Mouse (Mus musculus) heart, embryonic 11.5 days (tissue): ENCODE measurements around the gene Col4a2. TPM values are rescaled to one million over a fixed set of nuclear protein-coding genes. Genes with fewer than 3 reads are reported as not detected.

ENCODE experiments used
- ATAC-seq: fragments of 200-750 bp; cut with Nextera tagmentation; replicated peaks from 2 replicates; pipeline ENCODE4 v1.8.0; 2017; ENCODE audit warnings: moderate library complexity; ENCODE audit not compliant: insufficient number of reproducible peaks, low FRiP score, low TSS enrichment
- H3K27ac ChIP-seq: fragments of 300-500 bp; sonication (generic); 2 replicates; pipeline ENCODE4 v1.5.1; 2014; ENCODE audit warnings: mild to moderate bottlenecking, low read depth, low read length
- H3K27me3 ChIP-seq: fragments of 300-500 bp; sonication (generic); 2 replicates; pipeline ENCODE4 v1.6.1; 2014; ENCODE audit warnings: mild to moderate bottlenecking, low read length, mixed read lengths; ENCODE audit not compliant: control insufficient read depth, insufficient read depth
- H3K36me3 ChIP-seq: fragments of 300-500 bp; sonication (generic); 2 replicates; pipeline ENCODE4 v1.6.1; 2014; ENCODE audit warnings: mild to moderate bottlenecking, low read length, moderate library complexity, mixed read lengths; ENCODE audit not compliant: control insufficient read depth, insufficient read depth
- H3K4me1 ChIP-seq: fragments of 300-500 bp; sonication (generic); 2 replicates; pipeline ENCODE4 v1.6.1; 2014; ENCODE audit warnings: low read length; ENCODE audit not compliant: control insufficient read depth, insufficient read depth
- H3K4me2 ChIP-seq: fragments of 300-500 bp; sonication (generic); 2 replicates; pipeline ENCODE4 v1.6.1; 2014; ENCODE audit warnings: mild to moderate bottlenecking, moderate library complexity
- H3K4me3 ChIP-seq: fragments of 300-500 bp; sonication (generic); 2 replicates; pipeline ENCODE4 v1.5.1; 2014; ENCODE audit warnings: low read depth, low read length
- H3K9ac ChIP-seq: fragments of 300-500 bp; sonication (generic); 2 replicates; pipeline ENCODE4 v1.6.1; 2014; ENCODE audit warnings: mild to moderate bottlenecking, low read depth, low read length, moderate library complexity
- H3K9me3 ChIP-seq: fragments of 300-500 bp; sonication (generic); replicated peaks from 2 replicates; pipeline ENCODE4 v1.6.1; 2016; ENCODE audit warnings: low read length; ENCODE audit not compliant: control insufficient read depth
- WGBS: fragments of 180-500 bp; shearing (Covaris S2); extraction: QIAGEN DNeasy Blood & Tissue Kit; methylation state at CpG from one replicate; pipeline ENCODE4 v1.1.7; 2014; ENCODE audit not compliant: insufficient replicate concordance; 5-methylcytosine and 5-hydroxymethylcytosine counted together
- polyA plus RNA-seq: library from polyadenylated mRNA; unstranded; fragments of >200 nt; fragmentation: Nextera tagmentation; extraction: Ambion mirVana; gene quantifications from 2 replicates; pipeline ENCODE4 v1.2.1, GENCODE M21; 2014

Col4a2 gene
- polyA plus RNA-seq, 1 experiment from 2014 or later: 40.6 TPM

DNA sequence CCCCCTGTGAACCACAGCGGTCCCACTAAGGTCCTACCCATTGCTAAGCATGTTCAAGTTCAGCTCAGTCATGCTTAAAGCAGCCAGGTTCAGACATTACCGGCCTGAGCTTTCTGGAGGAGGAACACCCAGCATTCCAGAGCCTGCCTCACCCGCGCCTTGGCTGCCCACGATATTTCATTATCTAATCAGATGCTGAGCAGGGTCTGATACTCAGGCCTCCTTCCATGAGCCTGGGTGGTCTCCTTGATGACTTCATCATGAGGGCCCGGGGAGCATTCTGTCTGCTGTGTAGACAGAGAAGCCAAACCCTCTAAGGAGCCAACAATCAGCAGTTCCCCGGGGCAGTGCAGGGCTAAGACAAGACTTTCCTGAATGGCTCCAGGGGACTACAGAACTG lies 80.6 kb downstream of the Col4a2 start:
- Histone ChIP-seq H3K4me2 (no peak overlapping the region), H3K27me3 (no peaks in the 10 kb centered on the region), H3K4me1 (peaks cover 44% of the 10 kb centered on the region), H3K4me3 (no peak overlapping the region), H3K27ac (peak overlapping the region; percentile 89), H3K9me3 (no peaks in the 10 kb centered on the region), H3K9ac (0 out of 2 replicates have a peak overlapping the region, but pooled peaks have one; percentile 5), H3K36me3 (no peaks in the 10 kb centered on the region)
- no peak; the same call in 1 of the 2 replicates for ATAC-seq
- 18% methylated on average over 7 of the region's 7 CpGs for WGBS

DNA sequence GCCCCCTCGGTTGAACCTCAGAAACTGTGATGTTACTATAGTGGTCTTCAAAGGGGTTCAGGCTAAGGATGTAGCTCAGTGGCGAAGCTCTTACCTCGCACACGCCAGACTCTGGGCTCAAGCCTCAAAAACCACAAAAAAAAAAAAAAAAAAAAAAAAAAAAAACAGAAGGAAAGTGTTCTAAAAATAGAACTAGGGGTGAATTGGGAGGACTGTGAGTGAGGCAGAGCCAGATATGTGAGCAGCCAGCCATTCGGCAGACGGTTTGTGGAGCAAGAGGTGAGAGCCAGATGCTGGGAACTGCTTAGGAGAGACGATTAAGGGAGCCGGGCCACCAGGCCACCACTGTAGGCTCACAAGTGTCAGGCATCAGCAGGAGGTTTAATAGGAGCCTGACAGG lies 81.0 kb downstream of the Col4a2 start:
- ATAC-seq: no peak
- Histone ChIP-seq H3K4me1 (peaks cover 40% of the 10 kb centered on the region), H3K4me2 (peak overlapping the region; percentile 16; the same call in 1 of the 2 replicates), H3K4me3 (no peak overlapping the region), H3K36me3 (no peaks in the 10 kb centered on the region), H3K9ac (0 out of 2 replicates have a peak overlapping the region, but pooled peaks have one; percentile 5), H3K27me3 (no peaks in the 10 kb centered on the region), H3K9me3 (no peaks in the 10 kb centered on the region), H3K27ac (peak overlapping the region; percentile 89)
- 15% methylated on average over 8 of the region's 8 CpGs for WGBS

DNA sequence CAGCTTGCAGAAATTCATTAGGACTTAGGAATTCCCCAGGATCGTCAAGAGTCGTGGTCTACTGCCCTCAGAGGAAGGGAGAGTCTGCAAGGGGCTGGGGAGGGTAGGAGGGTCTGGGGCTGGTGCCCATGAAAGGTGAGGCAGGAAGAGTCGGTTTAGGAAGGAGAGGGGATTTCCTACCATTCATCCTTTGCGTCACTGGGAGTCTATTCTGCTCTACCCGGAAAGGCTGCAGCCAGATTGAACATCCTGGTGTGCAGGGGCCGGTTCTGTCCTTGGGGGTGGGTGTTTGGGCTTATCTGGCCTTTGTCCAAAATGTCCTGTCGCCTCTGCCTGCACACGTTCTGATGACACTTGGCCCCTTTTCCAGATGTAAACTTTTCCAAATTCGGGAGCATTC lies 82.2 kb downstream of the Col4a2 start:
- Histone ChIP-seq H3K4me3 (no peak overlapping the region), H3K4me1 (peaks cover 36% of the 10 kb centered on the region), H3K4me2 (no peak overlapping the region), H3K27me3 (no peaks in the 10 kb centered on the region), H3K27ac (0 out of 2 replicates have a peak overlapping the region, but pooled peaks have one; percentile 25), H3K9ac (no peak overlapping the region), H3K36me3 (no peaks in the 10 kb centered on the region), H3K9me3 (no peaks in the 10 kb centered on the region)
- ATAC-seq: no peak
- 32% methylated on average over 9 of the region's 9 CpGs for WGBS

DNA sequence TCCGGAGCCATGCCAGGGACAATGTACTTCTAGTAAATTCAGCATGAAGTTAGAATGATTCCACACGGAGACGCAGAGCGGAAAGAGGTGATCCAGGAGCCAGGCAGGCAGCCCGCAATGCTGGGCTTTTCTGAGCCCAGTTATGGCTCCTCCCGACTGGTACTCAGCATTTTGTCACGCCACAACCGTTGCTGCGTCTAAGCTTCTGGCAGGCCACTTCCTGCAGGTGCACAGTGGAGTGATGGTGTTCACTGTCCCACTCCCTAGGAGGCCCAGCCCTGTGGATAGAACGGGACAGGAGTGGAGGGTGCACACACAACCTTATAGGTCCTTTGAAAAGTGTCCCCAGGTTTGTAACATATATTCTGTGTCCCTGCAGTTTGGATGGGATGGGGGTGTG lies 83.0 kb downstream of the Col4a2 start:
- Histone ChIP-seq H3K27me3 (no peaks in the 10 kb centered on the region), H3K9ac (no peak overlapping the region), H3K4me1 (peaks cover 40% of the 10 kb centered on the region), H3K4me3 (no peak overlapping the region), H3K4me2 (no peak overlapping the region), H3K36me3 (no peaks in the 10 kb centered on the region), H3K9me3 (no peaks in the 10 kb centered on the region), H3K27ac (0 out of 2 replicates have a peak overlapping the region, but pooled peaks have one; percentile 46)
- no peak for ATAC-seq
- 70% methylated on average over 10 of the region's 10 CpGs for WGBS

DNA sequence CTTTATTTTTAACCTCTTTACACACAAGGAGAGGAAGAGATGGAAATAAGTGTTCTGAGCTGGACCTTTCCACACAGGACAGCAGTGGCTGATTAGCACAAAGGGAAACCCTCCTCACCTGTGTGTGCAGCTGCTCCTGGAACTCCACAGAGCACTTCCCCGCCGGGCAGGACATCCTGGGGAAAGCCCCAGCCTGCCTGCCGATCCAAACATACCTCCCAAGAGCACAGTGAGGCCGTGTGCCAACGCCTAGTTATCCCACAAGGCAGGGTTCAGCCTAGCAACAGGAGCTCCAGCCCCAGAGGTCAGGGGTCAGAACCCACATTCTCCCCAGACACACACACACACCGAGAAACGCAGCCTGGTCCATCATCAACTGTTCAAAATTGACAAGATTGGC lies 83.5 kb downstream of the Col4a2 start:
- Histone ChIP-seq H3K9me3 (no peaks in the 10 kb centered on the region), H3K36me3 (no peaks in the 10 kb centered on the region), H3K4me1 (peaks cover 40% of the 10 kb centered on the region), H3K4me2 (no peak overlapping the region), H3K9ac (peak overlapping the region; percentile 49; the same call in 1 of the 2 replicates), H3K27ac (peak overlapping the region; percentile 29; the same call in 1 of the 2 replicates), H3K4me3 (no peak overlapping the region), H3K27me3 (no peaks in the 10 kb centered on the region)
- ATAC-seq: no peak
- 43% methylated on average over 7 of the region's 7 CpGs for WGBS

DNA sequence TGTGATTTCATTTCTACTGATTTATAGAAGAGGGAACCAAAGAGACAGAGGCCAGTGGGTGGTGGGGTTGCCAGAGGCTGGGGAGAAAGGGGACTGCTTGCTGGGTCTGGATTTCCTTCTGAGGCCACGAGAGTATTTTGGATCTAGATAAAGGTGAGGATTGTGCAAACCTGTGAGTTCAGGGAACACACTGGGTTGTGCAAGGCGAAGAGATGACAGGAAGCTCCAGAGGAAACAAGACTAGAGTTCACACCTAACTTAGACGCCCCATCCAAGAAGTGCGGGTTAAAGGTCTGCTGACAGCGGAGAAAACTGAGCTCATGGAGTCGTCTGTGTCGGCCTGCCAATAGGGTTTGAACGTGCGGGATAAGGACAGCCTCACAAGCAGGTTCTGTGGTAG lies 84.5 kb downstream of the Col4a2 start:
- peaks cover 40% of the 10 kb centered on the region for H3K4me1 ChIP-seq
- H3K4me3 ChIP-seq: no peak overlapping the region
- no peaks in the 10 kb centered on the region for H3K36me3 ChIP-seq
- no peaks in the 10 kb centered on the region for H3K9me3 ChIP-seq
- WGBS: 71% methylated on average over 9 of the region's 9 CpGs
- no peak overlapping the region for H3K4me2 ChIP-seq
- ATAC-seq: no peak
- H3K27me3 ChIP-seq: no peaks in the 10 kb centered on the region
- H3K27ac ChIP-seq: no peak overlapping the region
- H3K9ac ChIP-seq: no peak overlapping the region

DNA sequence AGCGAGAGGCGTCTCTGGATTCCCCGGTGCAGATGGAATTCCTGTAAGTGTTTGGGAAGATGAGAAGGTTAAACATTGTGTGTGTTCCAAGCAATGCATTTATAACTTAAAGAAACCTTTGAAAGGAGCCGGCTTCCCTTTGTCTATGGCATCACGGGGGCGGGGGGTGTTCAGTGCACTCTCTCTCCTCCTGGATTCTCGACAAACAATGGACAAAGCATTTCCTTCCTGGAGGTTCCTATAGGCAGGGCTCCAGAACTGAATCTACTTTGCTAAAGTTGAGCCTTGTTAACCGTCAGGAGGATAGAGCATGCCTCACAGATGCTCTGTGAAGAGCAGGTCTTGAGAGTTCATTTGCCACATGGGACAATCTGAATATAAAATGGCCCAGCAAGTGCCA lies 87.1 kb downstream of the Col4a2 start:
- WGBS: 55% methylated on average over 8 of the region's 8 CpGs
- H3K4me2 ChIP-seq: no peak overlapping the region
- H3K9ac ChIP-seq: no peak overlapping the region
- no peak for ATAC-seq
- no peaks in the 10 kb centered on the region for H3K27me3 ChIP-seq
- H3K27ac ChIP-seq: peak overlapping the region; percentile 50
- peaks cover 6% of the 10 kb centered on the region for H3K36me3 ChIP-seq
- peaks cover 23% of the 10 kb centered on the region for H3K4me1 ChIP-seq
- H3K9me3 ChIP-seq: no peaks in the 10 kb centered on the region
- H3K4me3 ChIP-seq: no peak overlapping the region

DNA sequence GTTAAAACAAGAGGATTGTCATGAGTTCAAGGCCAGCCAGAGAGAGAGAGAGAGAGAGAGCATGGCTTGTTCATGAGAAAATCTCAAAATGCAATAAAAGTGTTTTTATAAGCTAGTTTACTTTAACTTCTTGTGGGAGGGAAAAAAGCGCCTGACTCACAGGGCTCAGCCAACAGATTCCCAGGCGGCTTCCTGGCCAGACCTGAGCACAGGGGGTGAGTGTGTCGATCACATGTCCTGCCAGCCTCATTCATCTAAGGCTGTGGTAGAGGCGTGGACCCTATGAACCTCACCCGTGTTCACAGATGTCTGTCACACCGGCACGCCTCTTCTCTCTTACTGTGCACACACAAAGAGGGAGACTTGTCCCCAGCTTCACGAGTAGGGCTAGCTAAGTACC lies 87.6 kb downstream of the Col4a2 start:
- Histone ChIP-seq H3K9me3 (no peaks in the 10 kb centered on the region), H3K4me3 (no peak overlapping the region), H3K9ac (no peak overlapping the region), H3K4me2 (no peak overlapping the region), H3K27me3 (no peaks in the 10 kb centered on the region), H3K27ac (no peak overlapping the region), H3K36me3 (peaks cover 6% of the 10 kb centered on the region), H3K4me1 (peaks cover 21% of the 10 kb centered on the region)
- no peak for ATAC-seq
- WGBS: 74% methylated on average over 8 of the region's 8 CpGs

DNA sequence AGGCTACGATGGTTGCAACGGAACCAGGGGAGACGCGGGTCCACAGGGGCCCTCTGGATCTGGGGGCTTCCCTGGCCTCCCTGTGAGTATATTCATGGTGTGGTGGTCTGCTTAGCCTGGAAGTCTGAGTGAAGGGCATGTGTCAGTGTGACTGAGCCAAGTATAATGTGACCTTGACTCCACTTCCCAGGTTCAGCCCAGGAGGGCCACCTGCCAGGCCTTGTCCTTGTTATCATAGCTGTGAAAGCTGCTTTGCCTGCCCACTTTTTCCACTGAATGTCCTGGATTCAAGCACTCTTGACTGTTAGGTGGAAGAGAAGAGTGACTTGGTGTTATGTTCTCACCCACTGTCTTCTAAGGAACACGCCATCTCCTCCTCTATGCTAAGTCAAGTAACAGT lies 88.6 kb downstream of the Col4a2 start:
- ATAC-seq: no peak
- no peak overlapping the region for H3K4me2 ChIP-seq
- H3K4me1 ChIP-seq: peaks cover 21% of the 10 kb centered on the region
- H3K27me3 ChIP-seq: no peaks in the 10 kb centered on the region
- WGBS: 88% methylated on average over 5 of the region's 5 CpGs
- H3K36me3 ChIP-seq: peaks cover 6% of the 10 kb centered on the region
- H3K9me3 ChIP-seq: no peaks in the 10 kb centered on the region
- H3K4me3 ChIP-seq: no peak overlapping the region
- H3K27ac ChIP-seq: no peak overlapping the region
- H3K9ac ChIP-seq: no peak overlapping the region
